Mouse (Mus musculus): ENCODE data around the gene Kbtbd7.
A peak's percentile ranks its signal among the peaks of the same experiment; 100 is the strongest.
"Not testable (repeated sequence)": the region's sequence is repeated elsewhere in the genome, so short reads cannot be mapped to it uniquely, and the experiment has no call there.

Kbtbd7 gene

GRCm38 (mm10) chr14:79451681-79452590 is 25.6 kb downstream of the Kbtbd7 start, which contains the start of gene Kbtbd6:
Gene Kbtbd6, plus strand, starts transcription at chr14:79451835.
- peak; percentile 81 for DNase-seq

GRCm38 (mm10) chr14:79452591-79452934 is 26.3 kb downstream of the Kbtbd7 start:
- DNase-seq = not testable (repeated sequence)

GRCm38 (mm10) chr14:79460401-79460800 is 34.1 kb downstream of the Kbtbd7 start:
- no peak for DNase-seq

- no peak for DNase-seq
Measured at GRCm38 (mm10) chr14:79460988-79461387, 34.7 kb downstream of the Kbtbd7 start.

GRCm38 (mm10) chr14:79465623-79466022 is 39.3 kb downstream of the Kbtbd7 start:
- no peak for DNase-seq

GRCm38 (mm10) chr14:79467621-79468020 is 41.3 kb downstream of the Kbtbd7 start:
- DNase-seq = peak; percentile 56

- DNase-seq = no peak
Measured at GRCm38 (mm10) chr14:79473384-79473783, 47.1 kb downstream of the Kbtbd7 start.
